Mouse (Mus musculus) C2C12 (cell line): ENCODE results near the gene Aknad1.

ENCODE experiments used
- CTCF ChIP-seq: IDR thresholded peaks from one replicate; pipeline ENCODE4 v1.5.1; 2011; ENCODE audit not compliant: control insufficient read depth, insufficient read depth, insufficient read length
- MYOD1 ChIP-seq: IDR thresholded peaks from one replicate; pipeline ENCODE4 v1.6.1; 2011; ENCODE audit warnings: low read depth; ENCODE audit not compliant: control insufficient read depth, insufficient read length
- USF1 ChIP-seq: IDR thresholded peaks from one replicate; pipeline ENCODE4 v1.6.1; 2011; ENCODE audit warnings: low read depth, mild to moderate bottlenecking, control low read depth, moderate library complexity

DNA sequence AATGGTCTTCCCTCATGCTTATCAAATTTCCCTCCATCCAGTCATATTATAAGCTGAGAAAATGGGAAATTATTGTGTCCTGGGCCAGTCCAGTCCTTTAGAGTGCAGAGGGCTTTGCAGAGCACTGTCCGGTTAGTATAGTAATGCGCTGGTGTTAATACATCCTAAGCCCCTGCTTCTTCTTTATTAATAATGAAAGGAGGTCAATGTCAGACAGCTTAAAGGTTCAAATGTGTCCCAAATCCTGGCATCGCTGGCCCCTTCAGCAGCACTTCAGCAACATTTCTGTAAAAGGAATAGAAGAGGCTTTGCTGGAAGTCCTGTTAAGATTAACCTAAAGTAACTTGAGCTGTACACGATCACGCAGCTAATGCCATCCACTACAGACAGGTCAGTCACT lies 28.2 kb upstream of the Aknad1 start:
- no peak for TF ChIP-seq MYOD1
- TF ChIP-seq USF1: no peak
- no peak for TF ChIP-seq CTCF
